Mouse (Mus musculus) CD8-positive naive resting alpha-beta T cell, adult 2 months (primary cell): Measurements from ENCODE around the gene Kif11.

Experiments
- DNase-seq, 2 experiments: peaks; one replicate each; pipeline ENCODE4 v3.0.0; 2022; ENCODE audit warnings: low read depth in 2 of 2, low spot score in 2 of 2

Gene Kif11

DNA sequence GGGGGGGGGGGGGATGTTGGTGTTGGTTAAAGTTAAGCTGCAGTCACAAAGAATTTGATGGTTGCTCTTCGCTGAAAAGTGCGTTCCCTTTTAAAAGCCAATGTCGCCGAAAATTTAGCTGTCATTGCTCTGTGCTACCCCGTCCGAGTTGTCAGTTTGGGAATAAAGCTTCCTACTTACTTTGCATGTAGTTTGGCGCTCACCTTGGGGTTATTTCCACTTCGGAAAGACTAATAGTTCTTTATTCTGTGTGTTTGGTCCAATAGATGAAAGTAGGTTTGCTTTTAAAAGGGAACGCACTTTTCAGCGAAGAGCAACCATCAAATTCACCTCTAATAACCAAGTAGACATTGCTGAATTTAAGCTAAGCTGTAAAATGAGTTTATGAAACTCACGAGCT, 638 bp downstream of the Kif11 start:
- no peak for DNase-seq

GRCm38 (mm10) chr19:37377404-37377990, 1.3 kb downstream of the Kif11 start:
- no peak for DNase-seq

GRCm38 (mm10) chr19:37378816-37379215, 2.6 kb downstream of the Kif11 start:
- DNase-seq = no peak

- no peak for DNase-seq
Observed at GRCm38 (mm10) chr19:37386126-37386525, 9.9 kb downstream of the Kif11 start.

GRCm38 (mm10) chr19:37391869-37392268, 15.7 kb downstream of the Kif11 start:
- DNase-seq = no peak

DNA sequence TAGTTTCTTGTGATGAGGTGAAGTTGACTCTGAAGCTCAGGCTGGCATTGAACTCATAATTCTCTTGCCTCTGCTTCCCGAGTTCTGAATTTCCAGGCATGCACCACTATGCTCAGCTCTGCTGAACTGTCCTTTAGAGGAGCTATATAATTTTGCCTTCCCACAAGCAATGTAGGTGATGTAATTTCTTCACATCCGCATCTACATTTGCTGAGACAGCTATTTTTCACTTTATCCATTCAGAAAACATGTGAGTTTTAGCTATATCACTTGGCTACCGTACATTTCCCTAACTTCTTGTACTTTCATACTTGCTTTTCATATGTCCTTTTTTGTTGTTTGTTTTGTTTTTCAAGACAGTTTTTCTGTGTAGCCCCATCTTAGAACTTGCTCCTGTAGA, 20.1 kb downstream of the Kif11 start:
- DNase-seq = no peak

DNA sequence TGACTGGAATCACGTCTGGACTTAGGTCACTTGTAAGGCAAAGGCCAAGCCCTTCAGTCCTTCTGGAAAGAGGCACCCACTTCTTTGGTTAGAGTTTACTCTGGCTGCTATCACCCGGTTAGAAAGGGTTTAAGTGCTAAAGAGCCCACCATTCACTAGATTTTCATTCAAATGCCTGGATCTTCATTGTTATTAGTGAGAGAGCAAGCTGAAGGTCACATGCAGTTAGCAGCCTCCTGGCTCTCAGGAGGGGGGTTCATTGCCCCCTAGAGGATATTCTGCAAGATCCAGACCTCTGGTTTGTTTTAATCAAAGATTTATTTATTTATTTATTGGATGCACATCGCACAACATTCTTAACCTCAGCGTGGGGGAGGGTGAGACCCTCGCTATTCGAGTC, 24.7 kb downstream of the Kif11 start:
- no peak for DNase-seq

DNA sequence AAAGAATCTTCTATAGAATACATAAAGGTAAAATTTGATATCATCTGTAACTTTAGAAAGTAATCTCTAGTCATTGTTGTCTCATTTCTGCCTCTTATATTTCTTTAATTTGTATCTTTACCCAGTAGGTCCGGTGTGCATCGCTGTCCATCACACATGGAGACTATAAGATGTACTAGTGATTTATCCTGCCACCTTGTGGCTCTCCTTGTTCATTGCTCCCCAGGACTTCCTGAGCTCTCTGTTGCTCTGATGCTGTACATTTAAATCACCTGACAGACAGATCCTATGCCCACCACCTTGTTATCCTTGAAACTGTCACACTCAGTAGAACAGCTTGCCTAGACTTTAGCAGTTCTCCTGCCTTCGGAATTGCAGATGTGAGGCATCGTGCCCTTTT, 42.1 kb downstream of the Kif11 start:
- peak in 1 of 2 experiments; percentile 28 for DNase-seq

GRCm38 (mm10) chr19:37419613-37420012, 43.4 kb downstream of the Kif11 start:
- DNase-seq = peak; percentile 44 to 57

GRCm38 (mm10) chr19:37428589-37428988, 52.4 kb downstream of the Kif11 start:
- DNase-seq = no peak

GRCm38 (mm10) chr19:37431139-37431756, 55.0 kb downstream of the Kif11 start:
- DNase-seq = no peak

GRCm38 (mm10) chr19:37432868-37433570, 56.8 kb downstream of the Kif11 start:
- no peak for DNase-seq

GRCm38 (mm10) chr19:37433895-37434262, 57.7 kb downstream of the Kif11 start:
- DNase-seq = no peak

DNA sequence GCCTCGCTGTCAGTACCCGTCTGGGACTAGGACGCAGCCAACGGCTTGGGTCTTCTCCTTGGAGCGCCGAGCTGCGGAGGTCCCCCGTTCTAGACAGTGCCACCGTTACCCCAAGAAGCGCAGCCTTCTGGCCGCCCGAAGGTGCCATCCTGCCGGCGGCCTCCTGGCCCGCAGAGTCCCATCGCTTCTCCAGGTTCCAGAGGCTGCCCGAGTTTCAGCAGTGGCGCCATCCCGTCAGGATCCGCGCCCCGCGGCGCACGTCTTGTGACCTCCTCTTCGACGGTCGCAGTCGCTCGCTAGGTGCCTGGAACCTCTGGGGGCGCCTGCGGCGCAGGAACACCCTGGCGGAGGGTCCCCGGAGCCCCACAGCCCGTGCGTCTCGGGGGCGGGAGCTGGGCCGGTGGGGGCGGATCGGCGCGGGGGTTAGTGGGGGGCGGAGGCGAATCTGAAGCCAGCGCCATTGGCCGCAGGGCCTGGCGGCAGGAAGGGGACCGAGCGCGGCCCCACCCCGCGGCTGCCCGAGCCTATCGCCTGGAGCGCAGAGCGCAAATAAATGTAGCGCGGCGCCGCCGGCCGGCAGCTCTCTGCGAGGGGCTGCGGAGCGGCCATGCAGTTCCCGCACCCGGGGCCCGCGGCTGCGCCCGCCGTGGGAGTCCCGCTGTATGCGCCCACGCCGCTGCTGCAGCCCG, 58.2 kb downstream of the Kif11 start, which contains the start of gene Hhex:
TSS of gene Hhex (plus strand) at position 548 of the 689 bp plus-strand sequence.
- peak in 1 of 2 experiments; percentile 23 for DNase-seq

DNA sequence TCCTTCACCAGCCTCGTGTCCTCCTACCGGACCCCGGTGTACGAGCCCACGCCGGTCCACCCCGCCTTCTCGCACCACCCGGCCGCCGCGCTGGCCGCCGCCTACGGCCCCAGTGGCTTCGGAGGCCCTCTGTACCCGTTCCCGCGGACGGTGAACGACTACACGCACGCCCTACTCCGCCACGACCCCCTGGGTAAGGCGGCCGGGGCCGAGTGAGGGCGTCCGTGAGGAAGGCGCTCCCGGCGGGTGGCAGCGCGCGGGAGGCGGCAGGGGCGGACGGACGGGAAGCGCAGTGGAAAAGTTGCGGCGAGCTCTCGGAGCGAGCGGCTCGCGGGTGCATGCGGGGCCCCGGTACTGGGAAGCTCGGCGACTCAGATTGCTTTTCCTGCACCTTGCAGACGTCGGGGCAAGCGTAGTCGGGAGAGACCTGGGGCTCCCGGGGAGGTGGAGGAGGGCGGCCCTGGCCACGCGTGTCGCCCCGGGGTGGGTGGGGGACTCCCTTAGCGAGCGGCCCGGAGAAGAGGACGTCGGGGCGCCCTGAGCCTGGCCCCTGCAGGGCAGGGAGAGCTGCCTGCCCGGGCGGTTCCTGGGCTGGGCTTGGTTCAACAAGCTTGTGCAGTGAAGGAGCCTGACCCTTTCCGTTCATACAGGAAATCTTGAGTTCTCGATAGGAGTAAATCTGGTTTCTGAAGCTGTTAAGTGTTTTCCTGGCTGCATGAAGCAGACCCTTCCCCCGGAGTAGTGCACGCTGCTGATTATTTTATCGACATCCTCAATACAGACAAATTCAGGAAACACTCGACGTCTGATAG, 59.0 kb downstream of the Kif11 start:
- no peak for DNase-seq

DNA sequence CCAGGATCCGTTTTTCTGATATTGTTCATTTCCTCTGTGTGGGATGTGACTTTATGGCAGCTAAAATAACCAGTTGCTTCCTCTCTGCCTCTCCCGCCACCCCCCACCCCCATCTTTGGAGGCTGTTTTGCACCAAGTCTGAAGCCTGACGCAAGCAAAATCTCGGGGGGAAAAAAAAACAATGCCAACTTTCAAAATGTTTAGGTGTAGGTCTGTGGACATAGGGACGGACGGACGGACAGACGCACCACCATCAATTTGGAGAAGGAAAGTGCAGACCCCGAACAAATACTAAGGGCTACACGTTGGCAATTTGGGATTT, 59.6 kb downstream of the Kif11 start:
- DNase-seq = no peak

- no peak for DNase-seq
Observed at GRCm38 (mm10) chr19:37436514-37437288, 60.5 kb downstream of the Kif11 start.

GRCm38 (mm10) chr19:37437289-37437606, 61.0 kb downstream of the Kif11 start:
- no peak for DNase-seq

DNA sequence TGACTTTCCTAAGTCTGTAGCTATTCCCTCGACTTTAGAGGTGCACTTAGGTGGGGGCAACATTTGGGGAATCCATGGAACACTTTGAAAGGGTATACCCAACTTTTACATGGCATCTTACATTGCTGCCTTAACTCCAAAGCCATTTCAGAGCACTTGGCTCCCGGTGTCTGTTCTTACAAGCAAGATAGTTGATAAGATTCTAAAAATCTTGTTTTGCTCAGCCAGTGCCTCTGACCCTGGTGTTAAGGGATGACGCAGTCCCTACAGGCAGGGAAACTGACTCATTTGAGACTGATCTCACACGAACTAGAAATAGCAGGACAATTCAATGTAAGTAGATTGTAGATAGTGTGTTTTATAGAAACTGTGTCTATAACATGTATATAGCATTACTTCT, 64.0 kb downstream of the Kif11 start:
- DNase-seq = no peak

GRCm38 (mm10) chr19:37440708-37441475, 64.7 kb downstream of the Kif11 start:
- DNase-seq = no peak
